Mouse (Mus musculus): ENCODE measurements at regions not wholly inside any gene's neighbourhood (a gene's known extent, or its start where the extent isn't known, plus 50 kb on each side); places are given as distances from the start of the nearest gene placed in this dataset.

DNA sequence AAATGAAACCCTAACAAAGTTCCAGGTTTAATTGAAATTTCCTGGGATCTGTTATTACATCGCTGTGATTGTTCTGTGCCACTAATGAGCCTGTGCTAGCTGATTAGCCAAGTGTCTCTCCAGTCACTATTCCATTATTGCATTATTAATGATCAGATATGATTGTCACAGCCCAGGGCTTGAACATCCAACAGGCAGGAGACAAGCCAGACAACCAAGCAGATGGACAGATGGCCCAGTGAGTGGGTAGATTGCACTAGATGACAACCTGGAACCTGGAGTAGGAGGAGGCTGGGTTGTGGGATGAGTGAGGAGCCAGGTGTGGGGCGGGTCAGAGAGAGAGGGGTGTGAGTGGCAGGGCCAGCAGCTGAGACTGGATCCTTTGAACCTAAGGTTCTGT lies 161.6 kb downstream of the Trim29 start:
- Histone ChIP-seq H3K27me3 (ENCODE audit: control insufficient read depth, insufficient read depth, low read length) (no peaks in the 10 kb centered on the region), H3K79me2 (ENCODE audit: control insufficient read depth, insufficient read depth, low read length) (no peaks in the 10 kb centered on the region), H3K27ac (replicated peaks; ENCODE audit: insufficient read depth, low read depth, low read length) (no peak overlapping the region), H3K4me3 (ENCODE audit: insufficient read depth, low read depth, low read length) (no peak overlapping the region), H3K9ac (ENCODE audit: low read depth, low read length) (no peak overlapping the region), H3K4me1 (ENCODE audit: control insufficient read depth, insufficient read depth, low read length) (peaks cover 1% of the 10 kb centered on the region), H3K36me3 (ENCODE audit: control insufficient read depth, insufficient read depth, low read length) (no peaks in the 10 kb centered on the region)
- 85% methylated on average over 2 of the region's 2 CpGs for WGBS
- no peak for TF ChIP-seq POLR2A (IDR thresholded peaks at IDR 0.05; ENCODE audit: extremely low read depth, insufficient read depth, low read length)
- TF ChIP-seq CTCF (IDR thresholded peaks at IDR 0.05; ENCODE audit: low read depth, low read length), result no peak
- DNase-seq (ENCODE audit: extremely low read depth, low read depth, low spot score), result no peak

DNA sequence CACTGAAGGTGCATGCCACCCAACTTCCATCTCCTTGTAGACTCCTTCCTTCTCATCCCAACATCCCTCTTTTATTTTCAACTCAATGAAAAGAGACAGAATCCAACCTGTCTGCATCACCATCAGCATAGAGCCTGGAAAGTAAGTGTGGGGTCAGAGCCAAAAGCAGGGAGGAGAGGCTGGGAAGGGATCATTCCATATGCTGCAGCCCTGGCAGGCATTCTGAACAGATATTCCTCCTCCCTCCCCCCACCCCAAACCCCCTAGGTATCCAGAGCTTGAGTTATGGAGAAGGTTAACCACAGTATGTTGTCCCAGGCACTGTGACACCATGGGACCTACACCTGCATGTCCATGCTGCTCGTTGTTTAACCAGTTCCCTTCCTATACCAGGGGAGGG lies 162.5 kb downstream of the Trim29 start:
- WGBS, result 50% methylated on average over 1 of the region's 1 CpGs
- Histone ChIP-seq H3K27ac (replicated peaks; ENCODE audit: insufficient read depth, low read depth, low read length) (no peak overlapping the region), H3K4me3 (ENCODE audit: insufficient read depth, low read depth, low read length) (no peak overlapping the region), H3K4me1 (ENCODE audit: control insufficient read depth, insufficient read depth, low read length) (no peaks in the 10 kb centered on the region), H3K36me3 (ENCODE audit: control insufficient read depth, insufficient read depth, low read length) (no peaks in the 10 kb centered on the region), H3K79me2 (ENCODE audit: control insufficient read depth, insufficient read depth, low read length) (no peaks in the 10 kb centered on the region), H3K9ac (ENCODE audit: low read depth, low read length) (no peak overlapping the region), H3K27me3 (ENCODE audit: control insufficient read depth, insufficient read depth, low read length) (no peaks in the 10 kb centered on the region)
- TF ChIP-seq CTCF (IDR thresholded peaks at IDR 0.05; ENCODE audit: low read depth, low read length) (no peak), POLR2A (IDR thresholded peaks at IDR 0.05; ENCODE audit: extremely low read depth, insufficient read depth, low read length) (no peak)
- no peak for DNase-seq (ENCODE audit: extremely low read depth, low read depth, low spot score)

DNA sequence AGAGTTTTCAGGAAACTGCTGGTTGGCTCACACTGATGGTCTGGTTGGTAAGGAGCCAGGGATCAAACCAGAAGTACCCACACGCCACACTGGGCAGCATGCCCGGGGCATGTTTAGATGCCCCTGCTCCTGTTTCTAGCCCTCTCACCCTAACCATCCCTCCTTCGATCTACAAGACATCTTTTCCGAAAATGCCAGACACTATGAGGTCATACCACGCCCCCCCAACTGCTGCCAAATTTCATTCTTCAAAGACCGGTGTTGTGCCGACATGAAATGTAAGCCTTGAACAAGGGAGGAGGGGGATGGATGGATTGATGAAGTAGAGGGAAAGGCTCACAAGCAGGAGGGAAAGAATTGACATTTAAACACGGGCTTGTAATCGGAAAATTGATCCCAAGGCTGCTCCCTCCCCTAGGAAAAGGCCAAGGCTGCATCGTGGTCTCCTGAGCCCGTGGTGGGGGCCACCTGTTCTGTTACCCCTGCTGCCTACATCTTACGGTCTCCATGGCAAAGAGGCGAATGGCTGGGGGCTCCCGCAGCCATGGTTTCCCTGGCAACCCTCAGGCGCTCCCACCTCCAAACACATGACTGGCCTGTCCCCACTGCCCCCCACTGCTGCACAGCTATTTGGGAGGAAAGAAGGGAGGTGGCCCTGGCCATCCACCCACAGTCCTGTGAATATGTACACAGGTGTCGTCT lies 163.1 kb downstream of the Trim29 start:
- Histone ChIP-seq H3K27ac (replicated peaks; ENCODE audit: insufficient read depth, low read depth, low read length) (no peak overlapping the region), H3K27me3 (ENCODE audit: control insufficient read depth, insufficient read depth, low read length) (no peaks in the 10 kb centered on the region), H3K79me2 (ENCODE audit: control insufficient read depth, insufficient read depth, low read length) (no peaks in the 10 kb centered on the region), H3K36me3 (ENCODE audit: control insufficient read depth, insufficient read depth, low read length) (no peaks in the 10 kb centered on the region), H3K4me3 (ENCODE audit: insufficient read depth, low read depth, low read length) (no peak overlapping the region), H3K4me1 (ENCODE audit: control insufficient read depth, insufficient read depth, low read length) (no peaks in the 10 kb centered on the region), H3K9ac (ENCODE audit: low read depth, low read length) (no peak overlapping the region)
- 54% methylated on average over 16 of the region's 16 CpGs for WGBS
- no peak for DNase-seq (ENCODE audit: extremely low read depth, low read depth, low spot score)
- TF ChIP-seq POLR2A (IDR thresholded peaks at IDR 0.05; ENCODE audit: extremely low read depth, insufficient read depth, low read length), result no peak
- TF ChIP-seq CTCF (IDR thresholded peaks at IDR 0.05; ENCODE audit: low read depth, low read length), result no peak

DNA sequence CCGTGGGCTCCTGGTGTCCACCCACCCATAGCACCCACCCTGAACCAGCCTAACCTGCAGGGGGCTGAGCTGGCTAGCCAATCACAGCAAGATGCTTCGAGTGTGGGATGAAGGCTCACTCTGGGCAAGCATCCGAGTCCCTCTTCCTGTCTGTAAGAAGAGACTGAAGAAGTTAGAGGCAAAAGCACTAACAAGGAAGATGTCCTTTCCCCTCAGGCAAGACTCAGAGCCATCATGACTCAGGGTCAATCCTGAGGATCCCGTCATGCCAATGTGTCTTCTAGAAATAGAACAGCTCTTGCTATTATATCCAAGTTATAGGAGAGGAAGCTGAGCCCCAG lies 163.6 kb downstream of the Trim29 start:
- Histone ChIP-seq H3K4me3 (ENCODE audit: insufficient read depth, low read depth, low read length) (no peak overlapping the region), H3K36me3 (ENCODE audit: control insufficient read depth, insufficient read depth, low read length) (no peaks in the 10 kb centered on the region), H3K4me1 (ENCODE audit: control insufficient read depth, insufficient read depth, low read length) (no peaks in the 10 kb centered on the region), H3K27me3 (ENCODE audit: control insufficient read depth, insufficient read depth, low read length) (no peaks in the 10 kb centered on the region), H3K9ac (ENCODE audit: low read depth, low read length) (no peak overlapping the region), H3K79me2 (ENCODE audit: control insufficient read depth, insufficient read depth, low read length) (no peaks in the 10 kb centered on the region), H3K27ac (replicated peaks; ENCODE audit: insufficient read depth, low read depth, low read length) (no peak overlapping the region)
- 70% methylated on average over 4 of the region's 4 CpGs for WGBS
- no peak for DNase-seq (ENCODE audit: extremely low read depth, low read depth, low spot score)
- TF ChIP-seq POLR2A (IDR thresholded peaks at IDR 0.05; ENCODE audit: extremely low read depth, insufficient read depth, low read length) (no peak), CTCF (IDR thresholded peaks at IDR 0.05; ENCODE audit: low read depth, low read length) (no peak)

DNA sequence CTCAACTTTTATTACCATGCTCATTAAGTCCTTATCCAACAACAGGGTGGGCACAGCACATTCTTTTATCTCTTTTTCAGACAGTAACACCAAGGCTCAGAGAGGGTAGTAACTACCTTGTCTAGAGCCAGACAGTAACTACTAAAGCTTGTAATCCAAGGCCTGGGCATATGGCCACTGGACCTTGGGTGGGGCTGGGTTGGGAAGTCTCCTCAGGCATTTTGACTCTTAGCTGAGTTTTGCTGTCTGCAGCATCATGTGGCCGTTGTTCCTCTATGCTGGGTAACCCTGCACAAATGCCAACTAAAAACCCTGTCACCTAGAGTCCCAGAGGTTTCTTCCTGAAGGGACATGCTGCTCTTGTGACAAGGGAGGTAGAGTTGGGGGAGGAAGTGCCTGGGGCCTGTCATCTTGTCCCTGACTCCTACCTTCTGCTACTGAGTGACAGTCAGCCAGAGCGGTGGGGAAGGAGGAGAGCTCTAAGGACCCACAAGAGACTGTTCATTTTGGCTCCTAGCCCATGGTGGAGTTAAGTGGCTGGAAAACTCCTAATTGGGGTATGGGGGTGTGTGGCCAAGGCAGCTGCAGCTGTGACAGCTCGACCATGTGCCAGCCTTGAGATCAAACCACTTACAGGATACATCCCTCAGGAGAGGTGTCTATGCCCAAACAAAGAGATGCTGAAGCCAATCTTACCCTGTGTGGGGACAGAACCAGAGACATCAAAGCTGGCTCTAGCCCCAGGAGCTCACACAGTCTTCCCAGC lies 170.4 kb downstream of the Trim29 start:
- WGBS, result 81% methylated on average over 3 of the region's 3 CpGs
- no peaks in the 10 kb centered on the region for H3K27me3 ChIP-seq (ENCODE audit: control insufficient read depth, insufficient read depth, low read length)
- no peak overlapping the region for H3K4me3 ChIP-seq (ENCODE audit: insufficient read depth, low read depth, low read length)
- H3K36me3 ChIP-seq (ENCODE audit: control insufficient read depth, insufficient read depth, low read length), result no peaks in the 10 kb centered on the region
- H3K27ac ChIP-seq (replicated peaks; ENCODE audit: insufficient read depth, low read depth, low read length), result no peak overlapping the region
- DNase-seq (ENCODE audit: extremely low read depth, low read depth, low spot score), result no peak
- H3K9ac ChIP-seq (ENCODE audit: low read depth, low read length), result no peak overlapping the region
- no peaks in the 10 kb centered on the region for H3K79me2 ChIP-seq (ENCODE audit: control insufficient read depth, insufficient read depth, low read length)
- TF ChIP-seq CTCF (IDR thresholded peaks at IDR 0.05; ENCODE audit: low read depth, low read length), result no peak
- TF ChIP-seq POLR2A (IDR thresholded peaks at IDR 0.05; ENCODE audit: extremely low read depth, insufficient read depth, low read length), result no peak
- no peaks in the 10 kb centered on the region for H3K4me1 ChIP-seq (ENCODE audit: control insufficient read depth, insufficient read depth, low read length)
